Mouse (Mus musculus) thymus, adult 2 months (tissue): Measurements from ENCODE around the gene Camk2b. TPM values are rescaled to one million over a fixed set of nuclear protein-coding genes. Genes with fewer than 3 reads are reported as not detected.

ENCODE experiments used
- DNase-seq: peaks from one replicate; pipeline ENCODE4 v3.0.0; 2021
- H3K27ac ChIP-seq: fragments of 200-500 bp; 2 replicates; pipeline ENCODE4 v1.5.1; 2012; ENCODE audit warnings: low read length, control low read depth; ENCODE audit not compliant: control insufficient read depth, insufficient read depth
- H3K27me3 ChIP-seq: fragments of 200-500 bp; 2 replicates; pipeline ENCODE4 v1.6.1; 2012; ENCODE audit warnings: mild to moderate bottlenecking, low read length, moderate library complexity, mixed read lengths; ENCODE audit not compliant: control insufficient read depth, insufficient read depth
- H3K36me3 ChIP-seq: fragments of 200-500 bp; 2 replicates; pipeline ENCODE4 v1.6.1; 2012; ENCODE audit warnings: mild to moderate bottlenecking, low read length, moderate library complexity; ENCODE audit not compliant: control insufficient read depth, insufficient read depth
- H3K4me1 ChIP-seq: fragments of 200-500 bp; replicated peaks from 2 replicates; pipeline ENCODE4 v1.6.1; 2012; ENCODE audit warnings: low read length; ENCODE audit not compliant: control insufficient read depth, insufficient read depth
- H3K4me3 ChIP-seq: fragments of 200-500 bp; 2 replicates; pipeline ENCODE4 v1.5.1; 2012; ENCODE audit warnings: mild to moderate bottlenecking, low read length, control low read depth, moderate library complexity; ENCODE audit not compliant: control insufficient read depth, insufficient read depth
- CTCF ChIP-seq: fragments of 200-500 bp; IDR thresholded peaks from 2 replicates; pipeline ENCODE4 v1.5.1; 2012; ENCODE audit warnings: mild to moderate bottlenecking, control low read depth, low read length, moderate library complexity, borderline replicate concordance; ENCODE audit not compliant: control insufficient read depth, poor library complexity, insufficient read depth; ENCODE audit errors: extremely low read depth
- POLR2A ChIP-seq: fragments of 200-500 bp; IDR thresholded peaks from 2 replicates; pipeline ENCODE4 v1.6.1; 2012; ENCODE audit warnings: mild to moderate bottlenecking, low read length, control low read depth, moderate library complexity; ENCODE audit not compliant: control insufficient read depth, poor library complexity, insufficient read depth; ENCODE audit errors: extremely low read depth
- WGBS: fragments of 180-500 bp; shearing (Covaris S2); methylation state at CpG from one replicate; pipeline ENCODE4 v1.1.7; 2018; 5-methylcytosine and 5-hydroxymethylcytosine counted together
- polyA plus RNA-seq: library from polyadenylated mRNA; depleted of rRNA; stranded (reverse); fragments of >200 nt; gene quantifications from 2 replicates; pipeline ENCODE4 v1.2.3, GENCODE M21; 2012

The Camk2b gene
- polyA plus RNA-seq, 1 experiment, result 6.0 TPM

DNA sequence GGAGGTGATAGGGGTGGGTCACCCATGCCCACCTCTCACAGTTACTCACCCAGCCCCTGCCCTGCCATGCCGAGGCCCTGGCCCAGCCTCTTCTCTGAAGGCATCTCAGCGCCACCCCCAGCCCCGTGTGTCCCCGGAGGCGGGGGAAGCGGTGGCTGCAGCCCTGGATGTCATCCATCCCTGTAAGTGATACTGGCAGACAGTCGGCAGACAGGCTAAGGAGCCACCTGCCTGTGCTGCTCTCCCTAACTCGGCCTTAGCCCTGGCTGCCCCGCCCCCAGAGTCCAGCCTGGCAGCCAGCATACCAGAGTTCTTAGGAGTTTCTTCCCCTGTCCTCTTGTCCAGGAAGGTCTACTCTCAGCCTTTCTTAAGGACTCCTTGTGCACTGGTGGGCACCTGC lies 90.1 kb downstream of the Camk2b start:
- no peak overlapping the region for H3K4me3 ChIP-seq
- H3K4me1 ChIP-seq, result no peaks in the 10 kb centered on the region
- H3K27me3 ChIP-seq, result no peaks in the 10 kb centered on the region
- TF ChIP-seq CTCF (no peak), POLR2A (no peak)
- H3K27ac ChIP-seq, result no peak overlapping the region
- WGBS, result 92% methylated on average over 9 of the region's 9 CpGs
- H3K36me3 ChIP-seq, result no peaks in the 10 kb centered on the region
- no peak for DNase-seq

DNA sequence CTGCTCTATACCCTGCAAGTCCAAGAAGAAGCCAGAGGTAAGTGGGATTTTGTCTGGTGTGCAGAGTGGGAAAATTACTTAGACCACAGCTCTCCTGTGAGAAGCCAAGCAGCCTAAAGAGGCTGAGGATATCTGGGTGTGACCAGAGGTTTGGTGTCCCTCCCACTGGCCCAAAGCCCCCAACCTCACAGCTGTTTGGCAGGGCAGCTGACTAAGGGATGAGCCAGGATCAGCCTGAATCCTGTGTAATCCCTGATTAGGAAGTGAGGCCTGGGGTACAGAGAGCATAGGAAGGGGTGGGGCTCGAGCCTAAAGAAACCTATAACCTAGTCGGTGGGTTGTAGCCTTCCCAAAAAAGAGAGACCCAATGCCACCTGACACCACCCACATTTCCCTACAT lies 91.1 kb downstream of the Camk2b start:
- Histone ChIP-seq H3K4me3 (no peak overlapping the region), H3K36me3 (no peaks in the 10 kb centered on the region), H3K27ac (no peak overlapping the region), H3K4me1 (no peaks in the 10 kb centered on the region), H3K27me3 (no peaks in the 10 kb centered on the region)
- no peak for DNase-seq
- no peak for TF ChIP-seq POLR2A
- TF ChIP-seq CTCF, result no peak
- 96% methylated on average over 2 of the region's 2 CpGs for WGBS

DNA sequence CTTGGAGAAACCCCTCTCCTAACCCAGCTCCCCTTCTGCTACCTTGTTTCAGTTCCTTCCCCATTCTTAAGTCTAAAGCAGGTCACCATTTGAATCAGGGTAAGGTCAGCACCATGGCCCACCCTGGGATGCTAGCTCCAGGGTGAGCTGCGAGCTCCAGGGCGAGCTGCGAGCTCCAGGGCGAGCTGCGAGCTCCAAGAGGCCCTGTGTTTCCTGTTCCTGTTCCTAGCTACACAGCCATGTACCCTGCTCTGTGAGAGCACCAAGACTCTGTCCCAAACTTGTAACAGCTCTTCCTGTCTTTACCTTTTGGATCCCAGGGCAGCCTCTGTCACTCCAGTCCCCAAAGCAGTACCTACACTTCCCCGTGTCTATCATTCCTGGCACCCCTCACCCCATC lies 92.1 kb downstream of the Camk2b start:
- TF ChIP-seq CTCF (no peak), POLR2A (no peak)
- WGBS, result 50% methylated on average over 6 of the region's 6 CpGs
- no peak overlapping the region for H3K4me3 ChIP-seq
- no peaks in the 10 kb centered on the region for H3K27me3 ChIP-seq
- DNase-seq, result no peak
- H3K36me3 ChIP-seq, result no peaks in the 10 kb centered on the region
- H3K4me1 ChIP-seq, result no peaks in the 10 kb centered on the region
- H3K27ac ChIP-seq, result no peak overlapping the region

DNA sequence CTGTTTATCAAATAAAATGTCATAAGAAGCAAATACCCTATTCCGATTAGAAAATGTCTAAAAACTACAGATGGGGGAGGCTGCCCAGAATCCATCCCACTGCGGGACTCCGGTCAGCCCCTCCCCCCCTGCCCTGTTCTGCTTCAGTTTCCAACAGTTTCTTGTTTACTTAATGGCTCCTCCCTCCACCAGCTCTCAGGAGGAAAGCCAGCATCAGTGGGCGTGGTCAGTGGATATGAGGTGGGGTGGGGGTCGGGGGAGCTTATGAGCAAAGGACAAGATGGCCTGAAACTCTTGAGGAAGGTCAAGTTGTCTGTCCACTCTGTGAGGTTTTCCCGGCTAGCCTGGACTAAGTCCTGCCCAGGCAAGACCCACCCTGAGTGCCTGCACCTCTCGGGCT lies 93.0 kb downstream of the Camk2b start:
- TF ChIP-seq POLR2A (no peak), CTCF (no peak)
- Histone ChIP-seq H3K4me3 (no peak overlapping the region), H3K27ac (no peak overlapping the region), H3K36me3 (peaks cover 7% of the 10 kb centered on the region), H3K4me1 (no peaks in the 10 kb centered on the region), H3K27me3 (no peaks in the 10 kb centered on the region)
- no peak for DNase-seq
- WGBS, result 93% methylated on average over 7 of the region's 7 CpGs

DNA sequence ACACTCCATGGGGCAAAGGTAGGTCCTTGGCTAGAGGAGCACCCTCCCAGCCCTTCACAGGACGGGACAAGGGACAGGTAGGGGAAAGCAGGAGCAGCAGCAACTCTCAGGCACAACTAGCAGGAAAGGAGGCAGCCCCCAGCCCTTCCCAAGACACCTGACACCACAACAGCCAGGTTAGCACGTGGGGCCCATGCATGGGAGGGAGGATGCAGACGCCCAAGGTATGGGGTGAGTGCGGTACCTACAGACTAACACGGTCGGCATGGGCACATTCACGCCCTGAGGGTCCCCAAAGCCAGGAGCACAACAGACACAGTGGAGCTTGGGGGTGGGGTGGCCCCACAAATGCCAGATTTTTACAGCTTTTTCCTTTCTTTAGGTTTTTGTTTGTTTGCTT lies 95.0 kb downstream of the Camk2b start:
- Histone ChIP-seq H3K27ac (no peak overlapping the region), H3K27me3 (no peaks in the 10 kb centered on the region), H3K36me3 (peaks cover 23% of the 10 kb centered on the region), H3K4me1 (no peaks in the 10 kb centered on the region), H3K4me3 (no peak overlapping the region)
- TF ChIP-seq POLR2A (no peak), CTCF (no peak)
- DNase-seq, result no peak
- 94% methylated on average over 7 of the region's 7 CpGs for WGBS

DNA sequence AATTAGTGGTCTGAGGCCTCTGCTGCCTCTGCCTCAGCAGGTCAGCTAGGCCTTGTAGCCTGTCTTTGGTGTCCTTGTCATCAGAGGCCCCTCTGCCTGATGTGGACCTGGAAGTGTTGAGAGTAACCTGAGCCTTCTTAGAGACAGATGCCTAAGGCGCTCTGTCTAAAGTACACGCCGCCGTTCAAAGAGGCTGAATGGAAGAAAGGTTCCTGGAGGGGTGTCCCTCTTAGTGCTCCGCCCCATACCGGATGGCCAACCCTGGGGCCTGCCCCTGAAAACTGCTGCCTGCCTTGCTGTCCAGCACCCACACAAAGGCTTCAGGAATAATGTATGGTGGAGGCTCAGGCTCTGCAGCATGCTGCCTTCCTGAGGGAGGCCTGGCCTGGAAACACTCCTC lies 97.9 kb downstream of the Camk2b start:
- Histone ChIP-seq H3K36me3 (peaks cover 52% of the 10 kb centered on the region), H3K27me3 (no peaks in the 10 kb centered on the region), H3K4me3 (no peak overlapping the region), H3K27ac (no peak overlapping the region), H3K4me1 (no peaks in the 10 kb centered on the region)
- no peak for TF ChIP-seq CTCF
- no peak for TF ChIP-seq POLR2A
- WGBS, result 97% methylated on average over 6 of the region's 6 CpGs
- DNase-seq, result no peak

- H3K36me3 ChIP-seq, result peaks cover 66% of the 10 kb centered on the region
- TF ChIP-seq CTCF (no peak), POLR2A (no peak)
- 94% methylated on average over 3 of the region's 3 CpGs for WGBS
- H3K27me3 ChIP-seq, result no peaks in the 10 kb centered on the region
- H3K27ac ChIP-seq, result no peak overlapping the region
- no peak overlapping the region for H3K4me3 ChIP-seq
- DNase-seq, result no peak
- H3K4me1 ChIP-seq, result no peaks in the 10 kb centered on the region
Measured at GRCm38 (mm10) chr11:5966751-5967150, 99.4 kb downstream of the Camk2b start.

GRCm38 (mm10) chr11:5965865-5966264 lies 100.3 kb downstream of the Camk2b start:
- Histone ChIP-seq H3K27me3 (no peaks in the 10 kb centered on the region), H3K27ac (no peak overlapping the region), H3K36me3 (peaks cover 75% of the 10 kb centered on the region), H3K4me3 (no peak overlapping the region), H3K4me1 (no peaks in the 10 kb centered on the region)
- TF ChIP-seq CTCF (no peak), POLR2A (no peak)
- DNase-seq, result no peak
- 95% methylated on average over 11 of the region's 11 CpGs for WGBS
